Mouse (Mus musculus) monocyte, adult 59 days (primary cell): ENCODE results near the gene Fam171a1. TPM values are rescaled to one million over a fixed set of nuclear protein-coding genes. Genes with fewer than 3 reads are reported as not detected.

Source experiments
- total RNA-seq, 2 experiments: library from RNA; stranded (reverse); gene quantifications; one replicate each; pipeline ENCODE4 v1.2.4; 2023

Gene Fam171a1
- under 1 TPM; 0.55 to 0.61 TPM for total RNA-seq

DNA sequence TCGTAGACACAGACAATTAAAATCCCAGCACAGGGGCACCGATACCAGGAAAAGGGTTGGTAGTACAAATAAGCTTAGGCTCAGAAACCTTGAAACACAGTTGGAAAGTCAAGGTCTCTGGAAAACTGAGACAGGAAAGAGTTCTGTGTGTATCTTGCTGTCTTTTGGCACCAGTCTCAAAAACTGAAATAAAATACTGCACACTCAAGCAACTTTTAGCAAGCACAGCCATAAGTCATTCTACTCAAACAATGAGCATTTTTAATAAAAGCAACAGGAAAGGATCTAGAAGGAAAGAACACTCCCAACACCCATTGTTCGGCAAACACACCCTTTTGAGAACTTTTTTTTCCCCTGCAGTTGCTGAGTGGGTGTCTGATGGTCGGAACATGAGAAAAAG is at the start of gene Fam171a1:
TSS of gene Fam171a1 (plus strand) at position 359 of the 400 bp plus-strand sequence.

Other genes with a start within 250 kb of the Fam171a1 start
- 10 to 100 TPM; 13.8 to 15.4 TPM for gene Nmt2, start 170.0 kb downstream of the Fam171a1 start, total RNA-seq
- gene Rpp38, start 218.4 kb downstream of the Fam171a1 start, total RNA-seq, result 1 to 10 TPM; 1.9 to 2.9 TPM
- gene Acbd7, start 221.9 kb downstream of the Fam171a1 start, total RNA-seq, result not detected